Mouse (Mus musculus) brown adipose tissue, adult 24 weeks (tissue): ENCODE data around the gene Vmn1r4. TPM values are rescaled to one million over a fixed set of nuclear protein-coding genes. Genes with fewer than 3 reads are reported as not detected.

Source experiments
- H3K27ac ChIP-seq: fragments of 200-500 bp; replicated peaks from 2 replicates; pipeline ENCODE4 v1.5.1; 2012; ENCODE audit warnings: low read depth, mild to moderate bottlenecking, low read length
- H3K4me1 ChIP-seq: fragments of 200-500 bp; 2 replicates; pipeline ENCODE4 v1.6.1; 2012; ENCODE audit warnings: low read length, mixed read lengths; ENCODE audit not compliant: control insufficient read depth, insufficient read depth, insufficient read length
- H3K4me3 ChIP-seq: fragments of 200-500 bp; 2 replicates; pipeline ENCODE4 v1.5.1; 2012; ENCODE audit warnings: low read depth, mild to moderate bottlenecking, low read length, moderate library complexity; ENCODE audit not compliant: insufficient read depth
- polyA plus RNA-seq: library from polyadenylated mRNA; stranded (reverse); fragments of >200 nt; gene quantifications from 2 replicates; pipeline ENCODE4 v1.2.4, GENCODE M21; 2012; ENCODE audit not compliant: missing spikeins, insufficient read depth, insufficient read length

The Vmn1r4 gene
- polyA plus RNA-seq, 1 experiment, result 0.52 TPM

GRCm38 (mm10) chr6:56906121-56906846 lies 17.5 kb upstream of the Vmn1r4 start:
- Histone ChIP-seq H3K4me3 (no peak overlapping the region), H3K4me1 (no peaks in the 10 kb centered on the region), H3K27ac (no peak overlapping the region)

- no peak overlapping the region for H3K27ac ChIP-seq
- no peaks in the 10 kb centered on the region for H3K4me1 ChIP-seq
- no peak overlapping the region for H3K4me3 ChIP-seq
These were observed 15.8 kb upstream of the Vmn1r4 start for GRCm38 (mm10) chr6:56907973-56908372.

- Histone ChIP-seq H3K4me1 (no peaks in the 10 kb centered on the region), H3K4me3 (no peak overlapping the region), H3K27ac (no peak overlapping the region)
These were observed 15.4 kb upstream of the Vmn1r4 start for GRCm38 (mm10) chr6:56908397-56908796.

GRCm38 (mm10) chr6:56908912-56909311 lies 14.9 kb upstream of the Vmn1r4 start:
- H3K27ac ChIP-seq, result no peak overlapping the region

GRCm38 (mm10) chr6:56910910-56911309 lies 12.9 kb upstream of the Vmn1r4 start:
- no peak overlapping the region for H3K4me3 ChIP-seq
- no peaks in the 10 kb centered on the region for H3K4me1 ChIP-seq
- no peak overlapping the region for H3K27ac ChIP-seq

More at GRCm38 (mm10) chr6:56908912-56909311, 14.9 kb upstream of the Vmn1r4 start:
- Histone ChIP-seq H3K4me1 (no peaks in the 10 kb centered on the region), H3K4me3 (no peak overlapping the region)

GRCm38 (mm10) chr6:56913092-56913858 lies 10.5 kb upstream of the Vmn1r4 start:
- Histone ChIP-seq H3K27ac (no peak overlapping the region), H3K4me1 (peaks cover 2% of the 10 kb centered on the region; the same call in 1 of the 2 replicates), H3K4me3 (no peak overlapping the region)

GRCm38 (mm10) chr6:56916279-56916678 lies 7.5 kb upstream of the Vmn1r4 start:
- Histone ChIP-seq H3K4me1 (peaks cover 2% of the 10 kb centered on the region; the same call in 1 of the 2 replicates), H3K27ac (no peak overlapping the region)

GRCm38 (mm10) chr6:56917578-56918368 lies 6.0 kb upstream of the Vmn1r4 start:
- no peak overlapping the region for H3K4me3 ChIP-seq

More at GRCm38 (mm10) chr6:56916279-56916678, 7.5 kb upstream of the Vmn1r4 start:
- no peak overlapping the region for H3K4me3 ChIP-seq

GRCm38 (mm10) chr6:56919330-56920044 lies 4.3 kb upstream of the Vmn1r4 start:
- peaks cover 2% of the 10 kb centered on the region; the same call in 1 of the 2 replicates for H3K4me1 ChIP-seq
- no peak overlapping the region for H3K27ac ChIP-seq
- no peak overlapping the region for H3K4me3 ChIP-seq

More at GRCm38 (mm10) chr6:56917578-56918368, 6.0 kb upstream of the Vmn1r4 start:
- no peak overlapping the region for H3K27ac ChIP-seq
- H3K4me1 ChIP-seq, result peaks cover 2% of the 10 kb centered on the region; the same call in 1 of the 2 replicates

- peaks cover 4% of the 10 kb centered on the region; the same call in 1 of the 2 replicates for H3K4me1 ChIP-seq
- no peak overlapping the region for H3K4me3 ChIP-seq
- H3K27ac ChIP-seq, result no peak overlapping the region
These were observed 3.4 kb upstream of the Vmn1r4 start for GRCm38 (mm10) chr6:56920222-56921092.

- H3K4me3 ChIP-seq, result peak overlapping the region; percentile 93
- H3K27ac ChIP-seq, result peak overlapping the region; percentile 36
- H3K4me1 ChIP-seq, result 0 out of 2 replicates have a peak, but pooled peaks cover 2% of the 10 kb centered on the region
These were observed 487 bp upstream of the Vmn1r4 start for GRCm38 (mm10) chr6:56923331-56923725.

GRCm38 (mm10) chr6:56931648-56932415 lies 8.0 kb downstream of the Vmn1r4 start:
- Histone ChIP-seq H3K27ac (no peak overlapping the region), H3K4me1 (no peaks in the 10 kb centered on the region), H3K4me3 (no peak overlapping the region)

- Histone ChIP-seq H3K27ac (no peak overlapping the region), H3K4me1 (no peaks in the 10 kb centered on the region), H3K4me3 (no peak overlapping the region)
These were observed 8.6 kb downstream of the Vmn1r4 start for GRCm38 (mm10) chr6:56932464-56932863.
